In the genomic region with DNA sequence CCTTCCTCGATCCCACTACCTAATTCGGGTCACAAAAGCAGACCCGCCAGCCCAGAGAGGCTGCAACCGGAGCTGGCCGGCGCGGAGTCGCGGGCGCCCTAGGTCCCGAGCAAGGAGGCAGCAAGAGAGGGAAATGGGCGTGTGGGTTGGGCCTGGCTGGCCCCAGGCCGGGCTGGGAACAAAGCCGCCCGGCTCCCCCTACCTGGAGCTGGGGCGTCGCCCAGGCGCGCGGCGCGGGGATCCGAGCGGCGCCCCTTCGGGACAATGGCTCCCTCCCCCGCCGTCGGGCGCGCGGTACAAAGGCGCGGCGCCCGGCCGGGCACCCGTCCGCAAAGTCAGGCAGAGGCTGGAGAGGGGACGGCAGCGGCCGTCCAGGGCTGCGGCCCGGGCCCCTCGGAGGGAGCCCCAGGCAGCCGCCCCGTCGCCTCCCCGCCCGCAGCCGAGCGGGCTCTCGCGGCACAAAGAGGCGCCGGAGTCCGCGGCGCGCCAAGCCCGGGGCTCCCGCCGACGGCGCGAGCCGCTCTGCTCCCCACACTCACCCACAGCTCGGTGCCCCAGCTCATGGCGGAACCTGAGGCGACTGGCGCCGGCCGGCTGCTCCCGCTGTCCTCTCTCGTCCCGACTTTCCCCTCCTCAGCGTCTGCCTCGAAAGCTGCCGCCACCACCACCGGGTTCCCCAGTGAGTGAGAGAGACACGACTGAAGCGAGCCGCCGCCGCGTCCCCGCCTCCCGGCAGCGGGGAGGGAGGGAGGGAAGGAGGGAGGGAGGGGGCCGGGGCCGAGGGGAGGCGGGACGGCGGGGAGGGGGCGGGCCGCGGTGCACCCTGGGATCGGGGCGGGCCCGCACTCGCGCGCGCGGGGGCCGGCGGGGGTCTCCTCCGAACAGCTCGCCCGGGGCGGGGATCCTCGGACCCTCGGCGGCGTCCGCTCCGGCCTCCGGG, we compare ENCODE assay signal across 8 mouse cellular contexts. TPM values are rescaled to one million over a fixed set of nuclear protein-coding genes. Genes with fewer than 3 reads are reported as not detected.
DNase-seq lines count a peak whose midpoint lies in the region; ATAC-seq and TF ChIP-seq lines count a peak whose summit lies in the region.

Gene Fnbp1l (minus strand): TSS at position 725 of the 940 bp plus-strand sequence.

- peak within 1 kb of the TSS; percentile 75 for H3K4me2 ChIP-seq in hindbrain, embryonic 11.5 days (replicated peaks; ENCODE audit: low read depth, low read length)

- peaks cover 50% of the 10 kb centered on the region for H3K4me1 ChIP-seq in E14TG2a.4 (replicated peaks; ENCODE audit: low read depth, low read length)
- H3K4me1 ChIP-seq in hindbrain, embryonic 11.5 days (replicated peaks; ENCODE audit: control insufficient read depth, insufficient read depth, low read length), result peaks cover 3% of the 10 kb centered on the region

- H3K4me3 ChIP-seq in E14TG2a.4 (replicated peaks; ENCODE audit: low read length), result peak within 1 kb of the TSS; percentile 91
- H3K4me3 ChIP-seq in hindbrain, embryonic 11.5 days (ENCODE audit: low read depth, low read length), result peak within 1 kb of the TSS; percentile 96

- no peak for TF ChIP-seq CTCF in E14TG2a.4 (conservative IDR thresholded peaks at IDR 0.05; ENCODE audit: low read length)

- peak; percentile 71 for ATAC-seq in frontal cortex, adult (ENCODE audit: low TSS enrichment)
- ATAC-seq in hindbrain, embryonic 11.5 days (ENCODE audit: low FRiP score), result peak; percentile 92

- peak within 1 kb of the TSS; percentile 100 for H3K9ac ChIP-seq in hindbrain, embryonic 11.5 days (ENCODE audit: low read depth, low read length)

- DNase-seq in brain, adult 2 months (ENCODE audit: low read depth, low spot score), result peak; percentile 77
- DNase-seq in hindbrain, embryonic 11.5 days (ENCODE audit: low spot score), result peak; percentile 88
- peak; percentile 72 to 79 for DNase-seq in layer of hippocampus, postnatal 14 days (ENCODE audit: low spot score in 2 of 2)
- DNase-seq in lung, postnatal 10 days, result peak; percentile 85
- peak; percentile 84 for DNase-seq in retina, embryonic 14.5 days (ENCODE audit: low spot score)
- peak; percentile 80 for DNase-seq in urinary bladder, postnatal 14 days (ENCODE audit: low spot score)

- WGBS in hindbrain, embryonic 11.5 days, result under 1% methylated on average over 65 of the region's 118 CpGs

- H3K9me3 ChIP-seq in E14TG2a.4 (ENCODE audit: low read length), result no peaks in the 10 kb centered on the region
- no peaks in the 10 kb centered on the region for H3K9me3 ChIP-seq in hindbrain, embryonic 11.5 days (ENCODE audit: control insufficient read depth, low read length)

- no peaks in the 10 kb centered on the region for H3K36me3 ChIP-seq in E14TG2a.4 (ENCODE audit: insufficient read depth, low read length)
- no peaks in the 10 kb centered on the region for H3K36me3 ChIP-seq in hindbrain, embryonic 11.5 days (ENCODE audit: control insufficient read depth, insufficient read depth, low read length)

- peak within 1 kb of the TSS; percentile 98 for H3K27ac ChIP-seq in hindbrain, embryonic 11.5 days (ENCODE audit: low read depth, low read length)

- no peaks in the 10 kb centered on the region for H3K27me3 ChIP-seq in E14TG2a.4 (ENCODE audit: insufficient read depth, low read length)
- H3K27me3 ChIP-seq in hindbrain, embryonic 11.5 days (ENCODE audit: control insufficient read depth, insufficient read depth, low read length), result no peaks in the 10 kb centered on the region

RNA-seq across cellular contexts. Expression of gene Fnbp1l, which starts in this region (rescaled TPM):
- polyA plus RNA-seq in hindbrain, embryonic 11.5 days (2014; fragmentation: Nextera tagmentation; extraction: Ambion mirVana), result 96.2 and 130 TPM in 2 replicates
- 10 to 100 TPM; 60.0 to 60.1 TPM for total RNA-seq in layer of hippocampus, postnatal 14 days (2021)

Comparison
In these comparisons a context has a peak if more than half of its experiments do, and no peak if none do; other contexts are left out.
1. Peak in every context shown above with its lines: DNase-seq, ATAC-seq, H3K4me3 ChIP-seq and H3K27ac ChIP-seq.